Mouse (Mus musculus): ENCODE measurements at regions not wholly inside any gene's neighbourhood (a gene's known extent, or its start where the extent isn't known, plus 50 kb on each side); places are given as distances from the start of the nearest gene placed in this dataset.

- Histone ChIP-seq H3K27me3 (replicated peaks) (no peaks in the 10 kb centered on the region), H3K4me3 (no peak overlapping the region; the same call in 1 of the 2 replicates), H3K4me2 (peak overlapping the region; percentile 48), H3K9ac (no peak overlapping the region), H3K4me1 (replicated peaks) (peaks cover 13% of the 10 kb centered on the region), H3K9me3 (replicated peaks) (no peaks in the 10 kb centered on the region), H3K27ac (ENCODE audit: poor library complexity, severe bottlenecking) (peak overlapping the region; percentile 19; the same call in 1 of the 2 replicates), H3K36me3 (no peaks in the 10 kb centered on the region)
- peak; percentile 36; the same call in 1 of the 2 replicates for ATAC-seq (ENCODE audit: insufficient number of reproducible peaks, low FRiP score)
- WGBS, result 33% methylated on average over 9 of the region's 9 CpGs
Observed at GRCm38 (mm10) chr7:134498716-134499115, 113.3 kb upstream of the D7Ertd443e start.

DNA sequence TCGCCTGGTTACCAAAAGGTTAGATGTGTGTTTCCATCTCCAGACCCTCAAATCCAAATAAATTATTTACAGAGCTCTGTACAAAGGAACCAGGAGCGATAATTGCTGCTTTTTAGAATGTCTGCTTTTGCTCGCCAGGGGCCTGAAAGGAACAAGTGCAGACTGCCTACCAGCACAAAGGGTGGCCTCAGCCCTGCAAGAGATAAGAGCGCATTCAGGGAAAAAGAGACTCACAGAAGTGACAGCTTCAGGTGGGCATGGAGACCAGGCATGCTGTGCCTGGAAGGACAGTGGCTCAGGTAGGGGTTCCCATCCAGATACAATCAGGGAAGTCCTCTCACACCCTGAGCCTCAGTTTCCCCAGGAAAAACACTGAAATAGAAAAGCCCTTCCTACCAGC is 114.0 kb upstream of the D7Ertd443e start:
- Histone ChIP-seq H3K27me3 (replicated peaks) (no peaks in the 10 kb centered on the region), H3K27ac (ENCODE audit: poor library complexity, severe bottlenecking) (peak overlapping the region; percentile 19; the same call in 1 of the 2 replicates), H3K4me2 (peak overlapping the region; percentile 48), H3K4me3 (no peak overlapping the region), H3K9me3 (replicated peaks) (no peaks in the 10 kb centered on the region), H3K36me3 (no peaks in the 10 kb centered on the region), H3K9ac (no peak overlapping the region), H3K4me1 (replicated peaks) (peaks cover 13% of the 10 kb centered on the region)
- WGBS, result 23% methylated on average over 4 of the region's 4 CpGs
- ATAC-seq (ENCODE audit: insufficient number of reproducible peaks, low FRiP score), result no peak

DNA sequence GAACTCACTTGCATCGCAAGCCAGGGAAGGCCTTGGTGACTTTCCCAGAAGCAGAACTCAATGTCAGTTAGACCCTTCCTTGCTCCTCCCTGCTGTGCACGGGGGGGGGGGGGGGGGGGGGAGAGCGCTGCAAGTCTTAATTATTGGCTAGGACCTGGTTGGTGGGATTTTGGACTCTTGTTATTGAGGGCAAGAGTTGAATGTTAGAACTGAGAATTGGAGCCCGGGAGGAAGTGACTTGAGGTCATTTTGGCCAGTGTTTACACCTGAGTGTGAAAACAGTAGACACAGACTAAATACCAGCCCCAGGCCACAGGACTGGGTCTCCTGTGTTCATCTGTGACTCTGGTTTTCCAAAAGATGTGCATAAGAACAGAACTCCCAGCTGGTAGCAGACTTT is 114.7 kb upstream of the D7Ertd443e start:
- 65% methylated on average over 4 of the region's 4 CpGs for whole genome bisulfite sequencing
- H3K36me3 ChIP-seq, result no peaks in the 10 kb centered on the region
- no peak overlapping the region for H3K27ac ChIP-seq (ENCODE audit: poor library complexity, severe bottlenecking)
- no peak overlapping the region for H3K4me3 ChIP-seq
- no peak overlapping the region for H3K9ac ChIP-seq
- H3K9me3 ChIP-seq (replicated peaks), result no peaks in the 10 kb centered on the region
- H3K4me2 ChIP-seq, result no peak overlapping the region
- ATAC-seq (ENCODE audit: insufficient number of reproducible peaks, low FRiP score), result no peak
- H3K4me1 ChIP-seq (replicated peaks), result peaks cover 13% of the 10 kb centered on the region
- no peaks in the 10 kb centered on the region for H3K27me3 ChIP-seq (replicated peaks)

DNA sequence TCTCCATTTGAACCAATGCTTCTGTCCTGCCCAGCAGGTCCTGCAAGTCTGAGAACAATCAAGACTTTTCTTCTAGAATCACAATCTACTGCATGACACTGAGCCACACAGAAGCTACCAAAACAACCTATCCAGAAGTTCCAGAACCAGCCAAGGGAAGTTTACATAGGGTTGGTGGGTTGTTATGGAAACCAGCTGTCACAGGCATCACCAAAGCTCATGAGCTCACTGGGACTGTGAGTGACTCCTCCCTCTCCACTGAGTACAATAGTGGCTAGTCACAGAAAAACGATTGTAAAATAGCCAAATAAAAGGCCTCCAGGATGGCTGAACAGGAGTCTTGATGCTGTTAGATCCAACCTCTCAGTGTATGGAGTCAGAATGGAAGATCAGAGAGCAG is 115.6 kb upstream of the D7Ertd443e start:
- ATAC-seq (ENCODE audit: insufficient number of reproducible peaks, low FRiP score), result no peak
- H3K27ac ChIP-seq (ENCODE audit: poor library complexity, severe bottlenecking), result no peak overlapping the region
- H3K4me2 ChIP-seq, result no peak overlapping the region
- no peak overlapping the region for H3K9ac ChIP-seq
- H3K9me3 ChIP-seq (replicated peaks), result no peaks in the 10 kb centered on the region
- no peak overlapping the region for H3K4me3 ChIP-seq
- WGBS, result 21% methylated on average over 1 of the region's 1 CpGs
- H3K36me3 ChIP-seq, result no peaks in the 10 kb centered on the region
- peaks cover 13% of the 10 kb centered on the region for H3K4me1 ChIP-seq (replicated peaks)
- no peaks in the 10 kb centered on the region for H3K27me3 ChIP-seq (replicated peaks)

- Histone ChIP-seq H3K4me2 (no peak overlapping the region), H3K4me3 (no peak overlapping the region), H3K36me3 (no peaks in the 10 kb centered on the region), H3K4me1 (replicated peaks) (no peaks in the 10 kb centered on the region), H3K27ac (ENCODE audit: poor library complexity, severe bottlenecking) (no peak overlapping the region), H3K9ac (no peak overlapping the region), H3K9me3 (replicated peaks) (no peaks in the 10 kb centered on the region), H3K27me3 (replicated peaks) (no peaks in the 10 kb centered on the region)
- WGBS, result 69% methylated on average over 6 of the region's 6 CpGs
- no peak for ATAC-seq (ENCODE audit: insufficient number of reproducible peaks, low FRiP score)
Observed at GRCm38 (mm10) chr7:134510333-134510928, 125.0 kb upstream of the D7Ertd443e start.

- Histone ChIP-seq H3K27me3 (replicated peaks) (no peaks in the 10 kb centered on the region), H3K4me1 (replicated peaks) (0 out of 2 replicates have a peak, but pooled peaks cover 2% of the 10 kb centered on the region), H3K36me3 (no peaks in the 10 kb centered on the region), H3K4me3 (no peak overlapping the region), H3K27ac (ENCODE audit: poor library complexity, severe bottlenecking) (no peak overlapping the region), H3K4me2 (no peak overlapping the region), H3K9me3 (replicated peaks) (no peaks in the 10 kb centered on the region), H3K9ac (no peak overlapping the region)
- no peak for ATAC-seq (ENCODE audit: insufficient number of reproducible peaks, low FRiP score)
- WGBS, result 46% methylated on average over 9 of the region's 9 CpGs
Observed at GRCm38 (mm10) chr7:134519372-134519975, 134.0 kb upstream of the D7Ertd443e start.

DNA sequence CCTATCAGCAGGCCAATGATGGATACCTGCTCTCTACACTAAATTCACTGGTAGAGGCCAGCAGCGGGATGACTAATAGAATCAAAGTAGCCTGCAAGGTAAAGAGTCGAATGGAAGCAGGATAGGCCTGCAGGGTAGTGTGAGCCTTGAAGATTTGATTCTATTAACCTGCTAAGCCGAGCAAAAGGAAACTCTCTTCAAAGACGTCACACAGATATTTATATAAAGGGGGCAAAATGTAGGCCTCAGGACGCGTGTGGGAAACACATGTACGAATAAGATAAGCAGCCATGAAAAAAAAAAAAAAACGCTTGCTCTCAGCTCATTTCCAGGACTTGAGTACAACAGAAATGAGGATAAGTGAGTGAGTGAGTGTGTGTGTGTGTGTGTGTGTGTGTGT is 138.4 kb upstream of the D7Ertd443e start:
- Histone ChIP-seq H3K4me1 (replicated peaks) (0 out of 2 replicates have a peak, but pooled peaks cover 2% of the 10 kb centered on the region), H3K36me3 (no peaks in the 10 kb centered on the region), H3K27me3 (replicated peaks) (no peaks in the 10 kb centered on the region), H3K9me3 (replicated peaks) (no peaks in the 10 kb centered on the region), H3K9ac (no peak overlapping the region), H3K4me3 (no peak overlapping the region), H3K4me2 (no peak overlapping the region), H3K27ac (ENCODE audit: poor library complexity, severe bottlenecking) (no peak overlapping the region)
- 53% methylated on average over 8 of the region's 8 CpGs for WGBS
- no peak for ATAC-seq (ENCODE audit: insufficient number of reproducible peaks, low FRiP score)

GRCm38 (mm10) chr7:134525041-134525440 is 139.6 kb upstream of the D7Ertd443e start:
- no peak overlapping the region for H3K9ac ChIP-seq
- H3K4me2 ChIP-seq, result no peak overlapping the region
- H3K27me3 ChIP-seq (replicated peaks), result no peaks in the 10 kb centered on the region
- H3K4me3 ChIP-seq, result no peak overlapping the region
- H3K27ac ChIP-seq (ENCODE audit: poor library complexity, severe bottlenecking), result no peak overlapping the region
- no peak for ATAC-seq (ENCODE audit: insufficient number of reproducible peaks, low FRiP score)
- no peaks in the 10 kb centered on the region for H3K9me3 ChIP-seq (replicated peaks)
- 80% methylated on average over 1 of the region's 1 CpGs for WGBS
- H3K4me1 ChIP-seq (replicated peaks), result no peaks in the 10 kb centered on the region
- H3K36me3 ChIP-seq, result no peaks in the 10 kb centered on the region

DNA sequence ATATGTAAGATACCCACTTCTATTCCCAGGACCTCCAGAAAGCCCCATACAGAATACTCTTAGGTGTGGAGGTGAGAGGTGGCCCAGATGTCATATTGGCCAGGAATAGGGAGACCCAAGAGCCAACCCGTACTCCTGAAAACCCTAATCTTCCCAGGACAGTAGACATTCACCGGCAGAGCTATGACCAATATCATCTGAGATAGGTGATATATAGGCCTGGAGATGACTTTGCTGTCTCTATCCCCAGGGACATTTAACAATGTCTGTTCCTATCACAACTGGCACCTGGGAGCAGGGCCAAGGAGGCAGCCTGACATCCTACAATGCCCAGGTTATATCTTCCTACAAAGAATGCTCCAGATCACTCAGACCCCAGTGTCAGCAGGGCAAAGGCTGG is 140.0 kb upstream of the D7Ertd443e start:
- Histone ChIP-seq H3K27ac (ENCODE audit: poor library complexity, severe bottlenecking) (no peak overlapping the region), H3K4me1 (replicated peaks) (no peaks in the 10 kb centered on the region), H3K4me2 (no peak overlapping the region), H3K9me3 (replicated peaks) (no peaks in the 10 kb centered on the region), H3K4me3 (no peak overlapping the region), H3K36me3 (no peaks in the 10 kb centered on the region), H3K27me3 (replicated peaks) (no peaks in the 10 kb centered on the region), H3K9ac (no peak overlapping the region)
- no peak for ATAC-seq (ENCODE audit: insufficient number of reproducible peaks, low FRiP score)
- WGBS, result 84% methylated on average over 2 of the region's 2 CpGs

- Histone ChIP-seq H3K4me3 (no peak overlapping the region), H3K27me3 (replicated peaks) (no peaks in the 10 kb centered on the region), H3K27ac (ENCODE audit: poor library complexity, severe bottlenecking) (no peak overlapping the region), H3K9ac (no peak overlapping the region), H3K4me1 (replicated peaks) (no peaks in the 10 kb centered on the region), H3K4me2 (no peak overlapping the region), H3K36me3 (no peaks in the 10 kb centered on the region), H3K9me3 (replicated peaks) (no peaks in the 10 kb centered on the region)
- no peak for ATAC-seq (ENCODE audit: insufficient number of reproducible peaks, low FRiP score)
- 68% methylated on average over 2 of the region's 2 CpGs for WGBS
Observed at GRCm38 (mm10) chr7:134527351-134527750, 141.9 kb upstream of the D7Ertd443e start.

DNA sequence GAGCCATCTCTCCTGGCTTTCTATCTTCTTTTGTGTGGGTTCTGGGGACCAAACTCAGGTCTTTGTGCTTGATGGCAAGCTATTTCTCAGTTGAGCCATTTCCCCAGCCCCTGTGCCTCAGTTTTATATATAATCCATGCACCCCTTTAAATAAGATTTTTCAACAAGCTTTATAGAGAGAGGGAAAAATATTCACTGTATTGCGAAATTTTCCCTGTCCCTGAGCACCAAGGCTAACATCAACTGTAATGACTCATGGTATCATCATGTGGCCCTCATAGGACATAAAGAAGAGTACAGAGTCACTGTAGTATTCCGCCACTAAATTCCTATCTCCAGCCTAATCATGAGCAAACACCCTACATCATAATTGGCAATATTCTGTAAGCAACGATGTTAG is 142.4 kb upstream of the Dock1 start:
- WGBS, result 86% methylated on average over 3 of the region's 3 CpGs
- Histone ChIP-seq H3K27ac (ENCODE audit: poor library complexity, severe bottlenecking) (no peak overlapping the region), H3K4me1 (replicated peaks) (no peaks in the 10 kb centered on the region), H3K9ac (no peak overlapping the region), H3K4me2 (no peak overlapping the region), H3K36me3 (no peaks in the 10 kb centered on the region), H3K9me3 (replicated peaks) (no peaks in the 10 kb centered on the region), H3K27me3 (replicated peaks) (no peaks in the 10 kb centered on the region), H3K4me3 (no peak overlapping the region)
- ATAC-seq (ENCODE audit: insufficient number of reproducible peaks, low FRiP score), result no peak

DNA sequence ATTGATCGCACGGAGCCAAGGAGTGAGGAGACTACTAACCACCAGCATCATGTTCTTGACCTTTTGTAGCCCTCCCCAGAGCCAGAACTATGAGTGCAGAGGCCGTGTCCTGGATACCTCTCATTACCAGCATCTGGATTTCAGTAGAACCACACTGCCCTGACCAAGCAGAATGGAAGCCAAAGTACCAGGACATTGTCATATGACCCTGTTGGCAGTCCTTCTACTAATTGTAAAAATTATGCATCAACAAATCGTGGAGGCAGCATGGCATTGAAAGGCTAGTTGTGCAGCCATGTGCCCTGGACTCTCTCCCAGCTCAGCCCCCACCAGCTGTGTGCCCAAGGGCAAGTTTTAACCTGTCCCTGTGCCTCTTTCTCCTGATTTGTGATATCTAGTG is 135.6 kb upstream of the Dock1 start:
- H3K27ac ChIP-seq (ENCODE audit: poor library complexity, severe bottlenecking), result no peak overlapping the region
- no peak for ATAC-seq (ENCODE audit: insufficient number of reproducible peaks, low FRiP score)
- no peaks in the 10 kb centered on the region for H3K27me3 ChIP-seq (replicated peaks)
- no peak overlapping the region for H3K4me2 ChIP-seq
- H3K4me1 ChIP-seq (replicated peaks), result no peaks in the 10 kb centered on the region
- H3K4me3 ChIP-seq, result no peak overlapping the region
- 79% methylated on average over 4 of the region's 4 CpGs for WGBS
- H3K36me3 ChIP-seq, result no peaks in the 10 kb centered on the region
- H3K9ac ChIP-seq, result no peak overlapping the region
- H3K9me3 ChIP-seq (replicated peaks), result no peaks in the 10 kb centered on the region
